Mouse (Mus musculus): ENCODE measurements around the gene Rdh16f2. TPM values are rescaled to one million over a fixed set of nuclear protein-coding genes. Genes with fewer than 3 reads are reported as not detected.
"Not testable (repeated sequence)": the region's sequence is repeated elsewhere in the genome, so short reads cannot be mapped to it uniquely, and the experiment has no call there.

Rdh16f2 gene
- polyA plus RNA-seq, 1 experiment from 2014 or later, result not detected

DNA sequence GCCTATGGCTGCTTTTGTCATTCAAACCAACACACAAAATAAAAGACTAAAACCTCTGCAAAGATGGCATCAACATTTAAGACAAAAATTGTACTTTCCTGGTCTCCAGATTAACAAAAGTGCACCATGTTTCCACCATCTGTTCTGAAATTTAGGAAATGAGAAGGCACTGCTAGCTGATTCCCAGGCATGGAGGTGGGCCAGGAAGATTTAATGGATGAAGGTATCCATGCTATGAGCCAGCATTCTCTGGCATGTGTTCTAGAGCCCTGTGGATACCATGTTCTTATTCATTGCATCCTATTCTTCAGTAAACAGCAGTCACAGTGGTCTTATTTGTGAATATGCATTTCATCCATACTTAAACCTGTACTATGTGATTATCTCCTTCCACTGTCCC is 9.9 kb upstream of the Rdh16f2 start:
- ATAC-seq (replicated peaks), result no peak
- Histone ChIP-seq H3K9ac (replicated peaks) (no peak overlapping the region), H3K4me2 (replicated peaks) (no peak overlapping the region)

DNA sequence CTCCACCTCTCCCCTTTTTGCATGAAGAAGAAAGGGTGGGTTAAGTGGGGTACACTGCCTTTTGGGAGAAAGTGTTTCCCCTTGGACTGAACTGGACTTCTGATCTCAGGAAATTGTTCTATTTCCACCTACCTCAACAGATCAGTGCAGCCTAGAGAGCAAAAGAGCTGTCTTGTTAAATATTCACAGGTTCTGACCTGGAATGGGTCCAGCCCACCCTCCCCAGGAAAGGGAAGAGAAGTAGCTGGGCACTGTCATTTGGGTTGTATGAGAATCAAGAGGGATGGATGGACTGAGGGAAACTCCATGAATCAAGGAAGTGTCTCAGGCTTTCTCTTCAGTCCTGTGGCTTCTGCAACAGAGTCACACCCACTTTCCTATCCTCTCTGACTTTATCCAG is 1.3 kb upstream of the Rdh16f2 start:
- no peak for ATAC-seq (replicated peaks)

More for the DNA sequence above, 9.9 kb upstream of the Rdh16f2 start:
- Histone ChIP-seq H3K9me3 (no peaks in the 10 kb centered on the region), H3K27ac (replicated peaks) (no peak overlapping the region), H3K36me3 (no peaks in the 10 kb centered on the region), H3K4me3 (no peak overlapping the region), H3K27me3 (no peaks in the 10 kb centered on the region), H3K4me1 (no peaks in the 10 kb centered on the region)

DNA sequence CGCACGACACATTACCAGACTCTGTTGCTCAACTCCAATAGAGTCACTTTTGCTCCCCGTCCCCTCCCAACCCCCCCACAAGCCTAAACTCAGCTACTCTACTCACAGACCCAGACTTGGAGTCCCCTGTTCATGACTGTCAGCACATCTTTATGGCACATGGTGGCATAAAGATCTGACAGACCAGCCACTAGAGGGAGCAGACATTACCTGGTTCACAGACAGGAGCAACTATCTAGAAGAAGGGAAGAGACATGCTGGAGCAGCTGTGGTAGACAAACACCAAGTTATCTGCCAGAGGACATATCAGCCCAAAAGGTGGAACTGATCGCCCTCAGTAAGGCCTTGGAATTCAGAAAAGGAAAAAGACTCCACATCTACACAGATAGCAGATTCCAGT is 6.2 kb downstream of the Rdh16f2 start:
- H3K4me3 ChIP-seq, result no peak overlapping the region
- H3K27ac ChIP-seq (replicated peaks), result no peak overlapping the region
- H3K9ac ChIP-seq (replicated peaks), result no peak overlapping the region
- no peak overlapping the region for H3K4me2 ChIP-seq (replicated peaks)
- H3K9me3 ChIP-seq, result no peaks in the 10 kb centered on the region
- H3K36me3 ChIP-seq, result no peaks in the 10 kb centered on the region
- H3K27me3 ChIP-seq, result no peaks in the 10 kb centered on the region
- no peaks in the 10 kb centered on the region for H3K4me1 ChIP-seq
- no peak for ATAC-seq (replicated peaks)
- WGBS, result 79% methylated on average over 4 of the region's 4 CpGs

More for the DNA sequence above, 1.3 kb upstream of the Rdh16f2 start:
- no peak overlapping the region for H3K4me3 ChIP-seq
- no peaks in the 10 kb centered on the region for H3K27me3 ChIP-seq
- no peak overlapping the region for H3K4me2 ChIP-seq (replicated peaks)
- no peak overlapping the region for H3K9ac ChIP-seq (replicated peaks)
- H3K27ac ChIP-seq (replicated peaks), result no peak overlapping the region
- no peaks in the 10 kb centered on the region for H3K4me1 ChIP-seq
- no peaks in the 10 kb centered on the region for H3K9me3 ChIP-seq
- no peaks in the 10 kb centered on the region for H3K36me3 ChIP-seq

DNA sequence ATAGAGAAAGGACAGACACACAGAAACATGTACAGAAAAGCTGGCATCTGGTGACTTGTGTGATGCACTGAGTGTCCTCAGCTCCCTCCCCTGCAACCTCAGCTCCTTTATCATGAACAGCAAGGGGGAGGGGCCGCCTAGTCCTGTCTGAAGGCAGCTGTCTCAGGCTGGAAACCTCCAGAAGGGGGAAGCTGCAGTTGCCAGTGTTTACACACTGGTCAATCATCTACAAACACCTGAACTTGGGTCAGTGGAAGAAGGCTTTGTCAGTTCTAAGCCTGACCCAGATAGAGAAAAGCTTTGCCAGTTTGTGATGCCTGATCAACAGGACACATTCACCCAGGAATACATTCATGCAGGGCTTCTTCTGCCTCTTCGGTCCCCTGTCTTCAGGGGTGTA is 11.4 kb downstream of the Rdh16f2 start:
- no peak for ATAC-seq (replicated peaks)
- Histone ChIP-seq H3K27me3 (no peaks in the 10 kb centered on the region), H3K27ac (replicated peaks) (no peak overlapping the region), H3K4me2 (replicated peaks) (no peak overlapping the region), H3K9ac (replicated peaks) (no peak overlapping the region), H3K4me1 (no peaks in the 10 kb centered on the region), H3K4me3 (no peak overlapping the region), H3K36me3 (no peaks in the 10 kb centered on the region), H3K9me3 (no peaks in the 10 kb centered on the region)
- WGBS, result 61% methylated on average over 2 of the region's 2 CpGs

DNA sequence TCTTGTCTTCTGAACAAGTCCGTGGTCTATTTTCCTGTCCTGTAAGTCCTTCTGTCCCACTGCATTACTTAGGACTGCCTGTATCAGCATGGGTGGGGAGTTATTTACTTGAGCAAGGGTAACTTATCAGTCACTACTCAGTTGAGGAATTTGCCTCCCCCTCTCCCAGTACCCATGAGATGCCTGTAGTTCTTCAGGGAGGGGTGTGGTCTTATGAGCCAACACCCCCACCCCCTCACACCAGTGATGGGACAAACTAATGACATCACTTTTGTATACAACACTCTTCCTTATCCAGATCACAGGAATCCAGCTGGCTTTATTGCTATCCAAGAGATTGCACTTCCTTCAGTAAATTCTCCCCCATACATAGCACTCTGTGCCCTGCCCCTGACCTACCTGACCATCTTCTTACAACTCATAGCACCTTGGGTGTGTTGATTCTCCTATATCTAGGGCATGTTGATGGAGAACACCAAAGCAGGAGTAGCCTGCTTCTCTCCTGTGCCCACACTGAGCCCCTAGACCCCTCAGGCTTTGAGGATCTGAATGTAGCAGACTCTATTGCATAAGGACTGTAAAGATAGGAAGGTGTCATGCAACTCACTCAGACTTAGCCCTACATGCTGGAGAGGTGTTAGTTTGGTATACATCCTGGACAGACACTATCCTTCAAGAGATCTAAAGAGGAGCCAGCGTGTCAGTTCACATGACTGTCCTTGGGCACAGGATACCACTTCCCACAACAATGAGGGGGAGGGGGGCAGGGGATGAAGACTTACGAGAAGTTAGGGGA is 12.2 kb downstream of the Rdh16f2 start:
- no peak overlapping the region for H3K27ac ChIP-seq (replicated peaks)
- no peaks in the 10 kb centered on the region for H3K36me3 ChIP-seq
- H3K9me3 ChIP-seq, result no peaks in the 10 kb centered on the region
- no peak overlapping the region for H3K9ac ChIP-seq (replicated peaks)
- H3K4me1 ChIP-seq, result no peaks in the 10 kb centered on the region
- 73% methylated on average over 3 of the region's 3 CpGs for WGBS
- H3K4me2 ChIP-seq (replicated peaks), result no peak overlapping the region
- no peak overlapping the region for H3K4me3 ChIP-seq
- no peaks in the 10 kb centered on the region for H3K27me3 ChIP-seq
- ATAC-seq (replicated peaks), result no peak

DNA sequence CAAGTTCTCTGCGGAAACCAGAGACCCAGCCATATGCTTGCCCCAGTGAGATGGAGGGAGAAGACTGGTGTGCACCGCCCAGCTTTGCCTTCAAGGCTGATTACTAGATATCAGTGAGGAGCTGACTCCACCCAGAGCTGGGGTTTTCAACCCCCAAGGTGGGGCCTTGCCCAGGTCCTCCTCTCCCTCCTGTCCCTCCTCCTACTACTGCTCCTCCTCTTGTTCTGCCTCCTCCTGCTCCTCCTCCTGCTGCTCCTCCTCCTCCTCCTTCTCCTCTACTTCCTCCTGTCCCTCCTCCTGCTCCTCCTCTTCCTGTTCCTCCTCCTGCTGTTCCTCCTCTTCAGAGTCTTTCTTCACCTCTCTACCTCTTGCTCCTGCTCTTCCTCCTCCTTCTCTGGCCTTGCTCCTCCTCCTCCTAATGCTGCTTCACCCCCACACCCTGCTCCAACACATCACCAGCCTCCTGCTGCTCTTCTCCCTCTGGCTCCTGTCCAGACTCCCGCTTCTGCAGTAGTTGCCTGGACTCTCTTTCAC is 12.9 kb downstream of the Rdh16f2 start:
- Histone ChIP-seq H3K27ac (replicated peaks) (no peak overlapping the region), H3K4me3 (no peak overlapping the region), H3K4me2 (replicated peaks) (no peak overlapping the region), H3K36me3 (no peaks in the 10 kb centered on the region), H3K9me3 (no peaks in the 10 kb centered on the region), H3K27me3 (no peaks in the 10 kb centered on the region), H3K9ac (replicated peaks) (no peak overlapping the region), H3K4me1 (no peaks in the 10 kb centered on the region)
- 87% methylated on average over 3 of the region's 3 CpGs for WGBS
- ATAC-seq (replicated peaks), result no peak

DNA sequence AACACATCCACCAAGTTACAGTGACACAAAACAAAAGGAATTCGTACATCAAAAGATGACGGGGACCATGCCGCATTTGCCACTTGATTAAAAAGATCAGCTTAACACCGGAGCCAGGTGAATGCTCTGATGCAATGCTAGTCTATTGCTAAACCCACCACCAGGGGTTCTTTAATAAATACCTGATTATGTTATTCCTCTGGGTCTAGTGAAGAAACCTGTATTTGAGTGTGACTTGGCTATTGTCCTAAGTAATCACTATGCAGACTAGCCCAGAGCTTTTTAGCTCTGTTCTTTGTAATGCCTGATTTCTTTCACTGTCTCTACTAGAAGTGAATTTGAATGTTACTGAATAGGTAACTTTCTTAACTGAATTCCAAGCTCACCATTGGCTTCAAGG is 14.8 kb downstream of the Rdh16f2 start:
- Histone ChIP-seq H3K9ac (replicated peaks) (no peak overlapping the region), H3K27me3 (no peaks in the 10 kb centered on the region), H3K4me1 (no peaks in the 10 kb centered on the region), H3K4me3 (no peak overlapping the region), H3K4me2 (replicated peaks) (no peak overlapping the region), H3K27ac (replicated peaks) (no peak overlapping the region), H3K36me3 (no peaks in the 10 kb centered on the region), H3K9me3 (no peaks in the 10 kb centered on the region)
- 69% methylated on average over 4 of the region's 4 CpGs for WGBS
- no peak for ATAC-seq (replicated peaks)

DNA sequence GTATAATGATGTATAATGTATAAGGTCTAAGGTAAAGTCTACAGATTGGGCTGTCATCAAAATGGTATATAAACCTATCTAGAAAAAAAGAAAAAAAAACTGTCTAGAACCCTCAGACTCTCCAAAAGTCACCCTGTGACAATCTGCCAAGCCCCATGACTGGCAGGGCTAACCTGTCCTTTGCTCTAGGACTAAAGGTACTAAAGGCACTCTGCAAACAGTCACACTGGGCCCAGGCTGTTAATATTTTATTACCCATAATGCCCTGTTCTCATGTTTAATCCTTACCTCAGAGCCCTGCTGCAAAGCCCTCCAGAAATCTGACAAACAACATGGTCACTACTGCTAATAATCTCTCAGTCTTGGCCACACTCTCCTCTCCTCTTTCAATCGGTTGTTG is 20.3 kb downstream of the Rdh16f2 start:
- Histone ChIP-seq H3K27me3 (no peaks in the 10 kb centered on the region), H3K9me3 (no peaks in the 10 kb centered on the region), H3K9ac (replicated peaks) (no peak overlapping the region), H3K4me1 (peaks cover 4% of the 10 kb centered on the region; the same call in 1 of the 2 replicates), H3K27ac (replicated peaks) (no peak overlapping the region), H3K4me3 (no peak overlapping the region), H3K4me2 (replicated peaks) (no peak overlapping the region), H3K36me3 (no peaks in the 10 kb centered on the region)
- WGBS, result 73% methylated on average over 1 of the region's 1 CpGs
- ATAC-seq (replicated peaks), result no peak

DNA sequence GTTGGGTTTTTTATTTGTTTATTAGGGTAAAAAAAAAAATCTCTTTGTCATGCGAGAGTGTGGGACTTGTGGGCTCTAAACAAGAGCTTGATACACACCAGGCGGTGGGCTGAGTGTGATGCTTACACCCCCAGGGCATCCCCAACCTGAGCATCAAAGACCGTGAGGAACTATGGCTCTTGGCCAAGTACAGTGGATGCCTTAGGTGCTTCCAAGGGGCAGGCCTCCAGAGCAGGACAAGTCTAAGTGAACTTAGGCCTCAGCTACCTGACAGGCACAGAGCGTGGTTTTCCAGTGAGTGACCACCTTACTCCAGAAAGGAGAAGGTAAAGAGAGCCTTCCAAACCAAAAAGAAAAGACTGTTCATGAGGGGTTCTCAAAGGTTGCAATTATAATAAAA is 20.7 kb downstream of the Rdh16f2 start:
- Histone ChIP-seq H3K4me1 (peaks cover 4% of the 10 kb centered on the region; the same call in 1 of the 2 replicates), H3K36me3 (no peaks in the 10 kb centered on the region), H3K4me3 (no peak overlapping the region), H3K27ac (replicated peaks) (no peak overlapping the region), H3K9me3 (no peaks in the 10 kb centered on the region), H3K9ac (replicated peaks) (no peak overlapping the region), H3K4me2 (replicated peaks) (no peak overlapping the region), H3K27me3 (no peaks in the 10 kb centered on the region)
- ATAC-seq (replicated peaks), result no peak
- WGBS, result 81% methylated on average over 4 of the region's 4 CpGs

DNA sequence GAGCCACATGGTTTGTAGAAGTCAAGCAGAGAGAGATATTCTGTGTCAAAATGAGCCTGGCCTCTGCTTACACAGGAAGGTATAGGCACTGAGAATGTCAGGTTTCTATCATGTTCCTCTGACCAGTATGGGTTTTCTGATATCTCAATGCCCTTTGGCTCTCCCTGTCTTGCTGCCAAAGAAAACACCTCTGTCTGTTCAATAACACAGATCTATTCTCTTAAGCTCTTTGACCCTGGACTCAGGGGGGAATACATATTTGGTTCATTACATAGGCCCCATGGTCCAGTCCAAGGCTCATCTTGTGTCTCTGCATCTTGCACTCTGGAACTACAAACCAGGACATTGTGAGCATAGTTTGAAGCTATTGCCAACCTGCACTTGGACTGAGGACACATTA is 22.3 kb downstream of the Rdh16f2 start, which contains the start of gene Rdh7:
Gene Rdh7, minus strand, starts transcription at position 213 of the 400 bp plus-strand sequence.
- H3K27ac ChIP-seq (replicated peaks), result no peak within 1 kb of the TSS
- ATAC-seq (replicated peaks), result no peak
- no peak within 1 kb of the TSS for H3K4me2 ChIP-seq (replicated peaks)
- H3K9ac ChIP-seq (replicated peaks), result no peak within 1 kb of the TSS
- H3K36me3 ChIP-seq, result no peaks in the 10 kb centered on the region
- H3K4me3 ChIP-seq, result no peak within 1 kb of the TSS
- no peaks in the 10 kb centered on the region for H3K27me3 ChIP-seq
- H3K9me3 ChIP-seq, result no peaks in the 10 kb centered on the region
- H3K4me1 ChIP-seq, result peaks cover 4% of the 10 kb centered on the region; the same call in 1 of the 2 replicates

DNA sequence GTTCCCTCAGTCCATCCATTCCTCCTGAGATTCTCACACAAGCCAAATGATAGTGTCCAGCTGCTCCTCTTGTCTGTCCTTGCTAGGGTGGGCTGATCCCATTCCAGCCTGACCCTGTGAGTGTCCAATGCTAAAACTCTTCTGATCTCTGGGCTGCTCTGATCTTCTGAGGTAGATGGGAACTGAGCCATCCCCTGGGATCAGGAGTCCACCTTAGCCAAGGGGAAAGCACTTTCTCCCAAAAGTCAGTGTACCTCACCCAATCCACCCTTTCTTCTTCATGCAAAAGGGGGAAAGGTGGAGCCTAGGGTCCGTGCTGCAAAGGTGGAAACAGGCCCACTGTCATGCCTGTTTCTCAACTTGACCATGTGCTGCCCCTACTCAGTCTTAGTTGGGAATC is 25.2 kb downstream of the Rdh16f2 start:
- WGBS, result 75% methylated on average over 1 of the region's 1 CpGs
- no peak for ATAC-seq (replicated peaks)

DNA sequence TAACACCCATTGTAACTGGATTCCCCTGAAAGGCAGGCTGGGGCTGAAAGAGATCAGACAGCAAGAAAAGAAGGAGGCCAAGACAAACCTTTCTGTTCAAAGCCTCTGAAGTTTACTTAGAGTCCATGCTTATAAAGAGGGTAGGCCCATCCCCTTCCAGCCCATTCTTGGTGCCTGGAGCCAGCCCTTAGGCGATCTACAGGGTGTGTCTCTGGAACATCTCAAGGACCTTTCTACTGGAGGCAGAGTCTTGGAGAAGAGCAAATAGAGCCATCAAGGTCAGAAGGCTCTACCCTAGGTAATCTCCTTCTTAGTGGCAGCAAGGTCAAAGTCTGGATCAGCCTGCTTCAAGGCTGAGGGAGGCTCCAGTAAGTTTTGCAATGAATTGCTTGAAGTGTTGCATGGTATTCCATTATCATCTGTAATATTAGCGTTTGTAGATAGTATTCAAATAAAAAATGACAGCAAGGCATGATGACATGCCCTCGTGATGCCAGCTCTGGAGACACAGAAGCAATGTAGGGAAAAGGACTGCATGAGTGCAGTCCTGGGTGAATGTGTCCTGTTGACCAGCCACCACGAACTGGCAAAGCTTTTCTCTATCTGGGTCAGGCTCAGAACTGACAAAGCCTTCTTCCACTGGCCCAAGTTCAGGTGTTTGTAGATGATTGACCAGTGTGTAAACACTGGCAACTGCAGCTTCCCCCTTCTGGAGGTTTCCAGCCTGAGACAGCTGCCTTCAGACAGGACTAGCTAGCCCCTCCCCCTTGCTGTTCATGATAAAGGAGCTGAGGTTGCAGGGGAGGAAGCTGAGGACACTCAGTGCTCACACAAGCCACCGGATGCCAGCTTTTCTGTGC is 27.1 kb downstream of the Rdh16f2 start:
- not testable (repeated sequence) for H3K4me2 ChIP-seq (replicated peaks); H3K27ac ChIP-seq (replicated peaks); H3K4me3 ChIP-seq; H3K9me3 ChIP-seq; H3K36me3 ChIP-seq; H3K4me1 ChIP-seq; H3K27me3 ChIP-seq; H3K9ac ChIP-seq (replicated peaks); ATAC-seq (replicated peaks)
- WGBS, result 71% methylated on average over 5 of the region's 5 CpGs

More for the DNA sequence above, 25.2 kb downstream of the Rdh16f2 start:
- peaks cover 4% of the 10 kb centered on the region; the same call in 1 of the 2 replicates for H3K4me1 ChIP-seq
- H3K4me3 ChIP-seq, result no peak overlapping the region
- no peaks in the 10 kb centered on the region for H3K9me3 ChIP-seq
- no peak overlapping the region for H3K27ac ChIP-seq (replicated peaks)
- H3K9ac ChIP-seq (replicated peaks), result no peak overlapping the region
- H3K27me3 ChIP-seq, result no peaks in the 10 kb centered on the region
- no peaks in the 10 kb centered on the region for H3K36me3 ChIP-seq
- H3K4me2 ChIP-seq (replicated peaks), result no peak overlapping the region

Data from forebrain, embryonic 15.5 days (tissue).